Mouse (Mus musculus) liver, embryonic 15.5 days (tissue): ENCODE results near the gene Eif2b3. TPM values are rescaled to one million over a fixed set of nuclear protein-coding genes. Genes with fewer than 3 reads are reported as not detected.
A peak's percentile ranks its signal among the peaks of the same experiment; 100 is the strongest.

Source experiments
- ATAC-seq: fragments of 200-750 bp; cut with Nextera tagmentation; 2 replicates; pipeline ENCODE4 v1.8.0; 2017; ENCODE audit warnings: moderate number of reproducible peaks, mild to moderate bottlenecking, moderate library complexity; ENCODE audit not compliant: insufficient read depth
- H3K27ac ChIP-seq: fragments of 300-500 bp; sonication (generic); replicated peaks from 2 replicates; pipeline ENCODE4 v1.5.1; 2015; ENCODE audit warnings: mild to moderate bottlenecking, inconsistent platforms
- H3K27me3 ChIP-seq: fragments of 300-500 bp; sonication (generic); 2 replicates; pipeline ENCODE4 v1.6.1; 2015; ENCODE audit warnings: mild to moderate bottlenecking, inconsistent platforms
- H3K36me3 ChIP-seq: fragments of 300-500 bp; sonication (generic); replicated peaks from 2 replicates; pipeline ENCODE4 v1.6.1; 2015; ENCODE audit warnings: moderate library complexity, mild to moderate bottlenecking, inconsistent platforms
- H3K4me1 ChIP-seq: fragments of 300-500 bp; sonication (generic); replicated peaks from 2 replicates; pipeline ENCODE4 v1.6.1; 2015; ENCODE audit warnings: inconsistent platforms
- H3K4me2 ChIP-seq: fragments of 300-500 bp; sonication (generic); 2 replicates; pipeline ENCODE4 v1.6.1; 2015; ENCODE audit warnings: moderate library complexity, mild to moderate bottlenecking, inconsistent platforms
- H3K4me3 ChIP-seq: fragments of 300-500 bp; sonication (generic); replicated peaks from 2 replicates; pipeline ENCODE4 v1.5.1; 2015; ENCODE audit warnings: mild to moderate bottlenecking, inconsistent platforms
- H3K9ac ChIP-seq: fragments of 300-500 bp; sonication (generic); 2 replicates; pipeline ENCODE4 v1.6.1; 2015; ENCODE audit warnings: moderate library complexity, mild to moderate bottlenecking, inconsistent platforms
- H3K9me3 ChIP-seq: fragments of 300-500 bp; sonication (generic); replicated peaks from 2 replicates; pipeline ENCODE4 v1.6.1; 2016; ENCODE audit warnings: inconsistent platforms
- WGBS: fragments of 180-500 bp; shearing (Covaris S2); methylation state at CpG from one replicate; pipeline ENCODE4 v1.1.7; 2015; ENCODE audit warnings: mixed read lengths; ENCODE audit not compliant: insufficient replicate concordance; 5-methylcytosine and 5-hydroxymethylcytosine counted together
- polyA plus RNA-seq: library from polyadenylated mRNA; unstranded; fragments of >200 nt; fragmentation: Nextera tagmentation; extraction: Ambion mirVana; gene quantifications from 2 replicates; pipeline ENCODE4 v1.2.1, GENCODE M21; 2015

Gene Eif2b3
- polyA plus RNA-seq, 1 experiment from 2014 or later, result 22.9 TPM

- Histone ChIP-seq H3K4me2 (peak overlapping the region; percentile 41), H3K9ac (no peak overlapping the region), H3K4me3 (no peak overlapping the region; the same call in 1 of the 2 replicates), H3K27me3 (no peaks in the 10 kb centered on the region), H3K36me3 (peaks cover 11% of the 10 kb centered on the region; the same call in 1 of the 2 replicates), H3K27ac (peak overlapping the region; percentile 78), H3K4me1 (peaks cover 56% of the 10 kb centered on the region), H3K9me3 (no peaks in the 10 kb centered on the region)
- no peak for ATAC-seq
- WGBS, result 11% methylated on average over 14 of the region's 14 CpGs
These were observed 105.5 kb downstream of the Eif2b3 start for GRCm38 (mm10) chr4:117124518-117125347.

GRCm38 (mm10) chr4:117125348-117125909 is 106.2 kb downstream of the Eif2b3 start, which contains the start of gene Btbd19:
Gene Btbd19 (minus strand): TSS chr4:117125725.
- Histone ChIP-seq H3K9ac (no peak within 1 kb of the TSS), H3K36me3 (peaks cover 11% of the 10 kb centered on the region; the same call in 1 of the 2 replicates), H3K4me2 (peak within 1 kb of the TSS; percentile 41), H3K27me3 (no peaks in the 10 kb centered on the region), H3K9me3 (no peaks in the 10 kb centered on the region), H3K27ac (peak within 1 kb of the TSS; percentile 78), H3K4me1 (peaks cover 51% of the 10 kb centered on the region), H3K4me3 (no peak within 1 kb of the TSS; the same call in 1 of the 2 replicates)
- ATAC-seq, result no peak
- 34% methylated on average over 8 of the region's 8 CpGs for WGBS

- Histone ChIP-seq H3K9me3 (no peaks in the 10 kb centered on the region), H3K4me1 (peaks cover 46% of the 10 kb centered on the region), H3K36me3 (peaks cover 15% of the 10 kb centered on the region; the same call in 1 of the 2 replicates), H3K9ac (no peak overlapping the region), H3K27ac (peak overlapping the region; percentile 78), H3K4me3 (no peak overlapping the region), H3K27me3 (peaks cover 3% of the 10 kb centered on the region), H3K4me2 (peak overlapping the region; percentile 1; the same call in 1 of the 2 replicates)
- ATAC-seq, result peak; percentile 25; the same call in 1 of the 2 replicates
- WGBS, result 35% methylated on average over 15 of the region's 15 CpGs
These were observed 106.9 kb downstream of the Eif2b3 start for GRCm38 (mm10) chr4:117125910-117126674.

- Histone ChIP-seq H3K9me3 (no peaks in the 10 kb centered on the region), H3K27ac (peak within 1 kb of the TSS; percentile 78), H3K9ac (no peak within 1 kb of the TSS), H3K4me2 (peak within 1 kb of the TSS; percentile 1; the same call in 1 of the 2 replicates), H3K27me3 (peaks cover 10% of the 10 kb centered on the region), H3K36me3 (peaks cover 15% of the 10 kb centered on the region; the same call in 1 of the 2 replicates), H3K4me1 (peaks cover 41% of the 10 kb centered on the region), H3K4me3 (no peak within 1 kb of the TSS)
- ATAC-seq, result no peak
- whole genome bisulfite sequencing, result 60% methylated on average over 9 of the region's 9 CpGs
These were observed 107.6 kb downstream of the Eif2b3 start, which contains the start of gene Tctex1d4 for GRCm38 (mm10) chr4:117126675-117127290. Gene Tctex1d4 (plus strand): TSS chr4:117126794.

- Histone ChIP-seq H3K36me3 (peaks cover 15% of the 10 kb centered on the region; the same call in 1 of the 2 replicates), H3K9ac (no peak overlapping the region), H3K27ac (no peak overlapping the region), H3K27me3 (peaks cover 23% of the 10 kb centered on the region), H3K9me3 (no peaks in the 10 kb centered on the region), H3K4me3 (no peak overlapping the region), H3K4me1 (peaks cover 52% of the 10 kb centered on the region), H3K4me2 (no peak overlapping the region)
- ATAC-seq, result no peak
- WGBS, result 80% methylated on average over 33 of the region's 33 CpGs
These were observed 108.9 kb downstream of the Eif2b3 start for GRCm38 (mm10) chr4:117127991-117128686.

- peaks cover 30% of the 10 kb centered on the region for H3K27me3 ChIP-seq
- H3K27ac ChIP-seq, result no peak overlapping the region
- H3K4me1 ChIP-seq, result peaks cover 51% of the 10 kb centered on the region
- no peak overlapping the region for H3K4me2 ChIP-seq
- H3K36me3 ChIP-seq, result peaks cover 15% of the 10 kb centered on the region; the same call in 1 of the 2 replicates
- no peaks in the 10 kb centered on the region for H3K9me3 ChIP-seq
- H3K9ac ChIP-seq, result no peak overlapping the region
- 77% methylated on average over 6 of the region's 6 CpGs for WGBS
- no peak overlapping the region for H3K4me3 ChIP-seq
- no peak for ATAC-seq
These were observed 111.6 kb downstream of the Eif2b3 start for GRCm38 (mm10) chr4:117130790-117131189.

- ATAC-seq, result no peak
- no peak overlapping the region for H3K27ac ChIP-seq
- H3K9me3 ChIP-seq, result no peaks in the 10 kb centered on the region
- peaks cover 52% of the 10 kb centered on the region for H3K4me1 ChIP-seq
- H3K27me3 ChIP-seq, result peaks cover 30% of the 10 kb centered on the region
- peaks cover 15% of the 10 kb centered on the region; the same call in 1 of the 2 replicates for H3K36me3 ChIP-seq
- no peak overlapping the region for H3K4me2 ChIP-seq
- no peak overlapping the region for H3K4me3 ChIP-seq
- WGBS, result 74% methylated on average over 6 of the region's 6 CpGs
- H3K9ac ChIP-seq, result no peak overlapping the region
These were observed 112.0 kb downstream of the Eif2b3 start for GRCm38 (mm10) chr4:117131198-117131597.

- no peak overlapping the region for H3K27ac ChIP-seq
- H3K4me2 ChIP-seq, result peak overlapping the region; percentile 98
These were observed 112.9 kb downstream of the Eif2b3 start for GRCm38 (mm10) chr4:117131890-117132793.

GRCm38 (mm10) chr4:117132794-117133143 is 113.6 kb downstream of the Eif2b3 start:
- Histone ChIP-seq H3K4me1 (peaks cover 47% of the 10 kb centered on the region), H3K27ac (no peak overlapping the region), H3K4me2 (peak overlapping the region; percentile 98), H3K4me3 (peak overlapping the region; percentile 80), H3K36me3 (peaks cover 15% of the 10 kb centered on the region; the same call in 1 of the 2 replicates), H3K9ac (peak overlapping the region; percentile 76; the same call in 1 of the 2 replicates), H3K27me3 (peaks cover 30% of the 10 kb centered on the region), H3K9me3 (no peaks in the 10 kb centered on the region)
- ATAC-seq, result no peak
- 20% methylated on average over 11 of the region's 11 CpGs for WGBS

More at GRCm38 (mm10) chr4:117131890-117132793, 112.9 kb downstream of the Eif2b3 start:
- ATAC-seq, result no peak
- Histone ChIP-seq H3K27me3 (peaks cover 30% of the 10 kb centered on the region), H3K4me3 (peak overlapping the region; percentile 80), H3K9ac (no peak overlapping the region), H3K9me3 (no peaks in the 10 kb centered on the region), H3K36me3 (peaks cover 15% of the 10 kb centered on the region; the same call in 1 of the 2 replicates), H3K4me1 (peaks cover 48% of the 10 kb centered on the region)
- WGBS, result 40% methylated on average over 7 of the region's 7 CpGs
